Mouse (Mus musculus) bone marrow macrophage, adult 2 months (primary cell): ENCODE results near the gene Ctnna3.

ENCODE experiments used
- CTCF ChIP-seq: IDR thresholded peaks from 2 replicates; pipeline ENCODE4 v1.5.1; 2012; ENCODE audit warnings: low read depth, mild to moderate bottlenecking, low read length, moderate library complexity
- POLR2A ChIP-seq: IDR thresholded peaks from 2 replicates; pipeline ENCODE4 v1.6.1; 2012; ENCODE audit warnings: mild to moderate bottlenecking, low read depth, low read length, borderline replicate concordance

- TF ChIP-seq CTCF: no peak
- no peak for TF ChIP-seq POLR2A
These were observed 1.5 kb upstream of the Ctnna3 start for GRCm38 (mm10) chr10:63428243-63429022.
